Mouse (Mus musculus) liver, embryonic 16.5 days (tissue): ENCODE results near the gene Gja1. TPM values are rescaled to one million over a fixed set of nuclear protein-coding genes. Genes with fewer than 3 reads are reported as not detected.
"Not testable (repeated sequence)": the region's sequence is repeated elsewhere in the genome, so short reads cannot be mapped to it uniquely, and the experiment has no call there.

Source experiments
- ATAC-seq: fragments of 200-750 bp; cut with Nextera tagmentation; 2 replicates; pipeline ENCODE4 v1.8.0; 2017; ENCODE audit warnings: low read depth, mild to moderate bottlenecking, moderate number of reproducible peaks, moderate library complexity
- H3K27ac ChIP-seq: fragments of 300-500 bp; sonication (generic); 2 replicates; pipeline ENCODE4 v1.5.1; 2014; ENCODE audit warnings: mild to moderate bottlenecking, low read length
- H3K27me3 ChIP-seq: fragments of 300-500 bp; sonication (generic); 2 replicates; pipeline ENCODE4 v1.6.1; 2014; ENCODE audit warnings: low read depth, low read length, mixed read lengths; ENCODE audit not compliant: control insufficient read depth, insufficient read depth
- H3K36me3 ChIP-seq: fragments of 300-500 bp; sonication (generic); 2 replicates; pipeline ENCODE4 v1.6.1; 2014; ENCODE audit warnings: mild to moderate bottlenecking; ENCODE audit not compliant: control insufficient read depth, insufficient read depth
- H3K4me1 ChIP-seq: fragments of 300-500 bp; sonication (generic); 2 replicates; pipeline ENCODE4 v1.6.1; 2014; ENCODE audit warnings: low read depth, low read length, mixed read lengths; ENCODE audit not compliant: control insufficient read depth
- H3K4me2 ChIP-seq: fragments of 300-500 bp; sonication (generic); 2 replicates; pipeline ENCODE4 v1.6.1; 2014; ENCODE audit warnings: low read depth, low read length, mixed read lengths
- H3K4me3 ChIP-seq: fragments of 300-500 bp; sonication (generic); 2 replicates; pipeline ENCODE4 v1.5.1; 2014; ENCODE audit warnings: low read depth, mild to moderate bottlenecking, low read length
- H3K9ac ChIP-seq: fragments of 300-500 bp; sonication (generic); 2 replicates; pipeline ENCODE4 v1.6.1; 2014; ENCODE audit warnings: low read depth, low read length
- H3K9me3 ChIP-seq: fragments of 300-500 bp; sonication (generic); replicated peaks from 2 replicates; pipeline ENCODE4 v1.6.1; 2016; ENCODE audit warnings: low read length; ENCODE audit not compliant: control insufficient read depth
- WGBS: fragments of 180-500 bp; shearing (Covaris S2); extraction: QIAGEN DNeasy Blood & Tissue Kit; methylation state at CpG from one replicate; pipeline ENCODE4 v1.1.7; 2014; ENCODE audit not compliant: insufficient replicate concordance; 5-methylcytosine and 5-hydroxymethylcytosine counted together
- polyA plus RNA-seq: library from polyadenylated mRNA; unstranded; fragments of >200 nt; fragmentation: Nextera tagmentation; extraction: Ambion mirVana; gene quantifications from 2 replicates; pipeline ENCODE4 v1.2.1, GENCODE M21; 2015

Gja1 gene
- polyA plus RNA-seq, 1 experiment from 2014 or later: 4.6 TPM

GRCm38 (mm10) chr10:56378648-56379254 is 1.6 kb downstream of the Gja1 start:
- Histone ChIP-seq H3K4me1 (peaks cover 3% of the 10 kb centered on the region; the same call in 1 of the 2 replicates), H3K36me3 (no peaks in the 10 kb centered on the region), H3K4me3 (peak overlapping the region; percentile 54), H3K27me3 (peaks cover 12% of the 10 kb centered on the region), H3K9ac (peak overlapping the region; percentile 6; the same call in 1 of the 2 replicates), H3K4me2 (peak overlapping the region; percentile 68), H3K27ac (no peak overlapping the region), H3K9me3 (no peaks in the 10 kb centered on the region)
- WGBS: under 1% methylated on average over 35 of the region's 35 CpGs
- peak; percentile 41; the same call in 1 of the 2 replicates for ATAC-seq

GRCm38 (mm10) chr10:56379720-56380119 is 2.6 kb downstream of the Gja1 start:
- Histone ChIP-seq H3K9ac (no peak overlapping the region), H3K27me3 (peaks cover 12% of the 10 kb centered on the region), H3K4me1 (peaks cover 3% of the 10 kb centered on the region; the same call in 1 of the 2 replicates), H3K4me3 (no peak overlapping the region), H3K4me2 (no peak overlapping the region), H3K9me3 (no peaks in the 10 kb centered on the region), H3K36me3 (no peaks in the 10 kb centered on the region), H3K27ac (no peak overlapping the region)
- WGBS: 12% methylated on average over 7 of the region's 7 CpGs
- ATAC-seq: no peak

DNA sequence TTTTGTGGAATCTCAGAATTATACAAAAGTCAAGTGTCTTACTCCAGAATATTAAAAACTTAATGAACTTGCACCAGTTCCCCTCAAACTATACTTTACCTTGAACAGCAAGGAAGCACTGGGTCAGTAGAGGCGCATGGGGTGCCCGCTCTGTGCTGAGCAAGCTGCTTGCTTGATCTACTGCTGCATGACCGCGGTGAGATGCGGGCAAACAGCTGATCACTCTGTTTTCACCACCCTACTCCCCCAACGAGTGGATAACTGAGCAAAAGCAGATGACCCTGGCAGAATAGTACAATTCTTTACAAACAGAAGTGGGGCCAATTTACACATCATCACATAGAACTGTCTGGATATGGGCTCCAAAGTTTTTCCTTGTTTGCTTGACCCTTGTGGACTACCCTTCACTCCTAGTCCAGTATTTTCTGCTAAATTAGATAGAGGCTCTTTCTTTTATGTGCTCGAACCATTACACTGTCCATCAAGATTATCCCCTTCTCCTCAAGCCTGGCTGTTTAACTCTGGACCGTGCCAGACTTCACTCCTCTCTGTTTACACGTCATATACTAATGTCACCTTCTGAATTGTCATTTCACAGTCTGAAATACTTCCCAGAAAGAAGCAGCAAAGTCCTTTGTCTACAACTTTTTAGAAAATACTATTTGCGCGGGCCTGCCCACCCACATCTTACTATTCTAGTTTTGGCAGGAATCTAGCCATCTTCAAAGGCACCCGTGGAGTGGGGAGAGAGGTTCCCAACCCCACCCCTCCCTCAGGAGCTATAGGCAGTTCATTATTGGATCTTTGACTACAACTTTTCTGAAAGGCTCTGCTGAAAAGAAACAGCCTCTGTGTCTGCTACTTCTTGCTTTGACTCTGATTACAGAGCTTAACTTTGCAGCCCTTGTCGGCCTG is 8.3 kb downstream of the Gja1 start:
- H3K4me2 ChIP-seq: no peak overlapping the region
- WGBS: 71% methylated on average over 13 of the region's 13 CpGs
- ATAC-seq: no peak

DNA sequence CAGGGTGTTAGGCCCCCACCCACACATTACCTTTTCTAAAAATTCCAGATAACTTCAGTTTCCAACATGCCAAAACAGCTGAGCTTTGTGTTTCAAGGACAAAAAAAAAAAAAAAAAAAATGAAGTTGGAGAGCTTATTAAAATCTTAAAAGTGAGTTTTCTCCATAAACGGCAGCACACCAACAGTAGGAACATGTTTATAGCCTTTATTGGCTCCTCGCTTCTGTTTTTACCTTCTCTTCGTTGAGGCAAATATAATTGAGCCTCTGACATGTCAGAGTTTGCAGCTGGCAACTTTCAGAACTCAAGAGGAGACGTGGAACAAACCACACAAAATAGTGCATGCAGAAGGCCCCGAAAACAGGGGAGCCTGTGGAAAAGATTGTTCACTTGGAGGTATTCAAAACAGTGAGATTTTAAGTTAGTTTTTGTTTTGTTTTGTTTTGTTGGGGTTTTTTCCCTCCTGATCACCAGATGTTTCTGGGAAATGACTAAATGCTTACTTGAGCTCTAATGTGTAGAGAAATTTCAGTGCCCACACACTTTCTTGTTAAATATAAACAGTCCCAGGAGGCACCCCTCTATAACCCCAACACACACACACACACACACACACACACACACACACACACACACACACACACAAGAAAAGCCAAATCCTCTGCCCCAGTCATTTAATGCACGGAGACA is 16.1 kb downstream of the Gja1 start:
- 55% methylated on average over 6 of the region's 6 CpGs for WGBS
- no peaks in the 10 kb centered on the region for H3K4me1 ChIP-seq
- no peaks in the 10 kb centered on the region for H3K27me3 ChIP-seq
- no peak overlapping the region for H3K4me3 ChIP-seq
- no peak overlapping the region for H3K4me2 ChIP-seq
- H3K27ac ChIP-seq: no peak overlapping the region
- H3K9me3 ChIP-seq: no peaks in the 10 kb centered on the region
- H3K9ac ChIP-seq: no peak overlapping the region
- ATAC-seq: no peak
- H3K36me3 ChIP-seq: no peaks in the 10 kb centered on the region

More for the DNA sequence above, 8.3 kb downstream of the Gja1 start:
- no peaks in the 10 kb centered on the region for H3K36me3 ChIP-seq
- no peak overlapping the region for H3K4me3 ChIP-seq
- no peak overlapping the region for H3K9ac ChIP-seq
- no peaks in the 10 kb centered on the region for H3K9me3 ChIP-seq
- no peak overlapping the region for H3K27ac ChIP-seq
- no peaks in the 10 kb centered on the region for H3K4me1 ChIP-seq
- no peaks in the 10 kb centered on the region for H3K27me3 ChIP-seq

GRCm38 (mm10) chr10:56393815-56394417 is 16.8 kb downstream of the Gja1 start:
- not testable (repeated sequence) for H3K9me3 ChIP-seq, H3K36me3 ChIP-seq, H3K4me2 ChIP-seq, H3K4me1 ChIP-seq, H3K4me3 ChIP-seq, H3K9ac ChIP-seq, ATAC-seq, H3K27ac ChIP-seq, H3K27me3 ChIP-seq
- 68% methylated on average over 6 of the region's 7 CpGs for WGBS

GRCm38 (mm10) chr10:56397875-56398274 is 20.7 kb downstream of the Gja1 start:
- H3K4me2 ChIP-seq: no peak overlapping the region
- H3K27ac ChIP-seq: no peak overlapping the region
- ATAC-seq: no peak
- H3K27me3 ChIP-seq: no peaks in the 10 kb centered on the region
- H3K9me3 ChIP-seq: no peaks in the 10 kb centered on the region
- no peaks in the 10 kb centered on the region for H3K4me1 ChIP-seq
- no peak overlapping the region for H3K9ac ChIP-seq
- WGBS: 68% methylated on average over 8 of the region's 8 CpGs
- no peaks in the 10 kb centered on the region for H3K36me3 ChIP-seq
- no peak overlapping the region for H3K4me3 ChIP-seq

DNA sequence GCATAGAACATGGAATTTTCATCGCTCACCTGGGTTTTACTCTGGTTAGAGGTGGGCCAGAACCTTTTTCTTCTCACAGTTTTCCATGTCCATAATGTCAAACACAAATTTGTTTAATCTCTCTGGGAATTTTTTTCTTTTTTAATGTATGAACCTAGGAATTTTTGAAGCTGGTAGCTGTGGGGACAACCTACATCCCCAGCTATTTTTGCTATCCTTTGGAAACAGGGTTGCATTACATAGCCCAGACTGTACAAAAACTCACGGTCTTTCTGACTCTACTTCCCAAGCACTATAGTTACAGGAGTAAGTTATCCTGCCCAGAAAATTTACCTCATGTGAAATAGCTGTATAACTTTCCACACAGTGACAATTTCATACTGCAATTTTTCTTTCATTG is 21.2 kb downstream of the Gja1 start:
- Histone ChIP-seq H3K9ac (no peak overlapping the region), H3K4me2 (no peak overlapping the region), H3K4me1 (no peaks in the 10 kb centered on the region), H3K27me3 (no peaks in the 10 kb centered on the region), H3K36me3 (no peaks in the 10 kb centered on the region), H3K9me3 (no peaks in the 10 kb centered on the region), H3K27ac (no peak overlapping the region), H3K4me3 (no peak overlapping the region)
- no peak for ATAC-seq
- WGBS: 75% methylated on average over 2 of the region's 2 CpGs

GRCm38 (mm10) chr10:56401396-56401795 is 24.3 kb downstream of the Gja1 start:
- not testable (repeated sequence) for H3K27ac ChIP-seq, H3K9ac ChIP-seq, ATAC-seq, H3K4me3 ChIP-seq, H3K27me3 ChIP-seq, H3K9me3 ChIP-seq, H3K4me1 ChIP-seq, H3K36me3 ChIP-seq, H3K4me2 ChIP-seq
- WGBS: 75% methylated on average over 8 of the region's 8 CpGs
